Mouse (Mus musculus): ENCODE data around the gene Taar5. TPM values are rescaled to one million over a fixed set of nuclear protein-coding genes. Genes with fewer than 3 reads are reported as not detected.

Taar5 gene
- polyA plus RNA-seq, 1 experiment: not detected

GRCm38 (mm10) chr10:23971256-23971655 lies 750 bp downstream of the Taar5 start:
- H3K27me3 ChIP-seq (ENCODE audit: control insufficient read depth, insufficient read depth, low read length): no peaks in the 10 kb centered on the region
- TF ChIP-seq CTCF (IDR thresholded peaks at IDR 0.05; ENCODE audit: borderline replicate concordance, control insufficient read depth, extremely low read depth, insufficient read depth, low read length, poor library complexity) (no peak), POLR2A (IDR thresholded peaks at IDR 0.05; ENCODE audit: control insufficient read depth, extremely low read depth, insufficient read depth, low read length, poor library complexity) (no peak)
- 93% methylated on average over 5 of the region's 5 CpGs for whole genome bisulfite sequencing
- H3K4me1 ChIP-seq (replicated peaks; ENCODE audit: control insufficient read depth, insufficient read depth, low read length): no peaks in the 10 kb centered on the region
- H3K4me3 ChIP-seq (ENCODE audit: control insufficient read depth, insufficient read depth, low read length): no peak overlapping the region
- H3K36me3 ChIP-seq (ENCODE audit: control insufficient read depth, insufficient read depth, low read length): no peaks in the 10 kb centered on the region
- DNase-seq: no peak
- H3K27ac ChIP-seq (ENCODE audit: control insufficient read depth, insufficient read depth, low read length): no peak overlapping the region

- Histone ChIP-seq H3K4me3 (ENCODE audit: control insufficient read depth, insufficient read depth, low read length) (no peak overlapping the region), H3K27ac (ENCODE audit: control insufficient read depth, insufficient read depth, low read length) (no peak overlapping the region), H3K27me3 (ENCODE audit: control insufficient read depth, insufficient read depth, low read length) (no peaks in the 10 kb centered on the region), H3K36me3 (ENCODE audit: control insufficient read depth, insufficient read depth, low read length) (no peaks in the 10 kb centered on the region), H3K4me1 (replicated peaks; ENCODE audit: control insufficient read depth, insufficient read depth, low read length) (no peaks in the 10 kb centered on the region)
- TF ChIP-seq CTCF (IDR thresholded peaks at IDR 0.05; ENCODE audit: borderline replicate concordance, control insufficient read depth, extremely low read depth, insufficient read depth, low read length, poor library complexity): no peak
- WGBS: 90% methylated on average over 4 of the region's 4 CpGs
- DNase-seq: no peak
These were observed 7.5 kb downstream of the Taar5 start for GRCm38 (mm10) chr10:23977958-23978357.

GRCm38 (mm10) chr10:23978901-23979705 lies 8.6 kb downstream of the Taar5 start:
- Histone ChIP-seq H3K36me3 (ENCODE audit: control insufficient read depth, insufficient read depth, low read length) (no peaks in the 10 kb centered on the region), H3K27me3 (ENCODE audit: control insufficient read depth, insufficient read depth, low read length) (no peaks in the 10 kb centered on the region), H3K4me3 (ENCODE audit: control insufficient read depth, insufficient read depth, low read length) (no peak overlapping the region), H3K27ac (ENCODE audit: control insufficient read depth, insufficient read depth, low read length) (no peak overlapping the region), H3K4me1 (replicated peaks; ENCODE audit: control insufficient read depth, insufficient read depth, low read length) (no peaks in the 10 kb centered on the region)
- WGBS: 49% methylated on average over 16 of the region's 16 CpGs
- peak; percentile 58 for DNase-seq
- TF ChIP-seq POLR2A (IDR thresholded peaks at IDR 0.05; ENCODE audit: control insufficient read depth, extremely low read depth, insufficient read depth, low read length, poor library complexity) (no peak), CTCF (IDR thresholded peaks at IDR 0.05; ENCODE audit: borderline replicate concordance, control insufficient read depth, extremely low read depth, insufficient read depth, low read length, poor library complexity) (peak; percentile 58; the same call in 1 of the 2 replicates)

DNA sequence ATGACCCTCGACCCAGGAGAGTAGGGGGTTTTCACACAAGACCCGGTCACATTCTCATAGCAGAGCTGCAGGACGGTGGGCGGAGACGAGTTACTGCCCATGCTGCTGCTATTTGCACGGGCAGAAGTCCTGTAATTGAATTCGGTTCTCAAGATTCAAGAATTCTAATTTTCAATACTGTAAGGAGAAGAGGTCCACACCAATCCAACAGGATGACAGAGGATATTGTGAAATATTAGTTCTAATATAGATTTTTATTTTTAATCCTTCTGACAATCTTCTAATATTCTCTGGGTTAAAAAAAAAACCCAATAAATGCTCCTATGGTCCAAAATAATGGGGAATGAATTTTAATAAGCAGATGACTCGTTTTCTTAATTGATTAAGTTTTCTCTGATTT lies 15.0 kb downstream of the Taar5 start, which contains the start of gene Taar6:
TSS of gene Taar6 (minus strand) at position 101 of the 400 bp plus-strand sequence.
- Histone ChIP-seq H3K36me3 (ENCODE audit: control insufficient read depth, insufficient read depth, low read length) (no peaks in the 10 kb centered on the region), H3K27ac (ENCODE audit: control insufficient read depth, insufficient read depth, low read length) (no peak within 1 kb of the TSS), H3K4me1 (replicated peaks; ENCODE audit: control insufficient read depth, insufficient read depth, low read length) (no peaks in the 10 kb centered on the region), H3K4me3 (ENCODE audit: control insufficient read depth, insufficient read depth, low read length) (no peak within 1 kb of the TSS), H3K27me3 (ENCODE audit: control insufficient read depth, insufficient read depth, low read length) (no peaks in the 10 kb centered on the region)
- no peak for DNase-seq
- TF ChIP-seq CTCF (IDR thresholded peaks at IDR 0.05; ENCODE audit: borderline replicate concordance, control insufficient read depth, extremely low read depth, insufficient read depth, low read length, poor library complexity) (no peak), POLR2A (IDR thresholded peaks at IDR 0.05; ENCODE audit: control insufficient read depth, extremely low read depth, insufficient read depth, low read length, poor library complexity) (no peak)
- WGBS: 94% methylated on average over 8 of the region's 8 CpGs

GRCm38 (mm10) chr10:23986419-23986818 lies 15.9 kb downstream of the Taar5 start:
- Histone ChIP-seq H3K36me3 (ENCODE audit: control insufficient read depth, insufficient read depth, low read length) (no peaks in the 10 kb centered on the region), H3K4me3 (ENCODE audit: control insufficient read depth, insufficient read depth, low read length) (no peak overlapping the region), H3K4me1 (replicated peaks; ENCODE audit: control insufficient read depth, insufficient read depth, low read length) (no peaks in the 10 kb centered on the region), H3K27ac (ENCODE audit: control insufficient read depth, insufficient read depth, low read length) (no peak overlapping the region), H3K27me3 (ENCODE audit: control insufficient read depth, insufficient read depth, low read length) (no peaks in the 10 kb centered on the region)
- WGBS: 23% methylated on average over 5 of the region's 5 CpGs
- peak; percentile 22 for DNase-seq
- no peak for TF ChIP-seq POLR2A (IDR thresholded peaks at IDR 0.05; ENCODE audit: control insufficient read depth, extremely low read depth, insufficient read depth, low read length, poor library complexity)
- TF ChIP-seq CTCF (IDR thresholded peaks at IDR 0.05; ENCODE audit: borderline replicate concordance, control insufficient read depth, extremely low read depth, insufficient read depth, low read length, poor library complexity): no peak

- no peak within 1 kb of the TSS for H3K27ac ChIP-seq (ENCODE audit: control insufficient read depth, insufficient read depth, low read length)
- DNase-seq: no peak
- H3K36me3 ChIP-seq (ENCODE audit: control insufficient read depth, insufficient read depth, low read length): no peaks in the 10 kb centered on the region
- TF ChIP-seq CTCF (IDR thresholded peaks at IDR 0.05; ENCODE audit: borderline replicate concordance, control insufficient read depth, extremely low read depth, insufficient read depth, low read length, poor library complexity) (no peak), POLR2A (IDR thresholded peaks at IDR 0.05; ENCODE audit: control insufficient read depth, extremely low read depth, insufficient read depth, low read length, poor library complexity) (no peak)
- WGBS: 93% methylated on average over 3 of the region's 3 CpGs
- H3K4me1 ChIP-seq (replicated peaks; ENCODE audit: control insufficient read depth, insufficient read depth, low read length): no peaks in the 10 kb centered on the region
- no peaks in the 10 kb centered on the region for H3K27me3 ChIP-seq (ENCODE audit: control insufficient read depth, insufficient read depth, low read length)
- H3K4me3 ChIP-seq (ENCODE audit: control insufficient read depth, insufficient read depth, low read length): no peak within 1 kb of the TSS
These were observed 22.9 kb downstream of the Taar5 start, which contains the start of gene Taar7a for GRCm38 (mm10) chr10:23993381-23993780. Gene Taar7a, minus strand, starts transcription at chr10:23993481.

Measured in thymus, adult 2 months (tissue).